Mouse (Mus musculus) cerebral cortex, adult 2 months (tissue): ENCODE measurements around the gene Apoc1.

Source experiments
- WGBS: fragments of 180-500 bp; shearing (Covaris S2); methylation state at CpG from one replicate; pipeline ENCODE4 v1.1.7; 2018; 5-methylcytosine and 5-hydroxymethylcytosine counted together

Apoc1 gene

GRCm38 (mm10) chr7:19685374-19685773 is 7.1 kb downstream of the Apoc1 start:
- 79% methylated on average over 4 of the region's 4 CpGs for WGBS

DNA sequence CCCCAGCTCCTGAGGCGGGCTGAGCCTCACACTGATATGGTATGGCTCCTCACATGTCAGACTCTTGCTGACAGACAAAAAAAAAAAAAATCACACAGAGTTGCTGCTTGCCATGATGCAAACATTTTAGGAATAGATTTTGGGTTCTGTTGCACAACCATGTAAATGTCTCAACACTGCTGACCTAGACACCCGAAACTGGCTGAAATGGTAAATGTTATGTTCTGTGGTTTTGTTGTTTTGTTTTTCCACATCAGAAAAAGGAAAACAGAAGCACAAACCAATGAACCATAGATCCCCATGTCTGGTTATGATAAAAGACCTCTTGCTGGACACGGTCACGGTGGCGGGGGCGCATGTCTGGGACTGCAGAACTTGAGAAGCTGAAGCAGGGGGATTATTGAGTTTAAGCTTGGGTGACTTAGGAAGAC is 8.7 kb downstream of the Apoc1 start:
- 95% methylated on average over 6 of the region's 6 CpGs for WGBS

GRCm38 (mm10) chr7:19682979-19683378 is 9.5 kb downstream of the Apoc1 start:
- WGBS, result 89% methylated on average over 3 of the region's 3 CpGs

DNA sequence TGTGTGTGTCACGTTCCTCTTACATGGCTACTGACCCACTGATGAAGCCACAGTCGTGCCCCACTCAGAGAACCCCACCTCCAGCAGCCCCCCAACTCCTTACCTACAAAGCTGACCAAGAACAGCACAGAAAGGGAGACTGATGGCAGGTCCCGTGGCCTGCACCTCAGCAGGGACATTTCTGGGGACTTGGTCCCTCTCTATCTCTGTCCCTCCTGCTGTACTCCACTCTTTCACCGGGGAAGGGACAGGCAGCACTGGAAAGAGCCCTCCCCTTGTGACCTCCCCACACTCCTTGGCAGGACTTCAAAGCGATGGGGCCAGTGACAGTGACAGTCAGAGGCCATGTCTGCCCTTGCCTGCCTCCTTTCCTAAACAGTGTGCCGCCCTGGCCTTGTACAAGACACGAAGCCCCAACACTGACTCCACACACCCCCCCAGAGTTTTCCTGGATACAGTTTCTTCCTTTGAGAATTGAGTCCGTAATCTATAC is 11.2 kb downstream of the Apoc1 start, which contains the start of the genes Gm44805 and Apoc4:
Gene Gm44805 (minus strand): TSS at position 222 of the 493 bp plus-strand sequence.
Gene Apoc4 (minus strand): TSS at position 278 of the 493 bp plus-strand sequence.
- 62% methylated on average over 8 of the region's 8 CpGs for WGBS

DNA sequence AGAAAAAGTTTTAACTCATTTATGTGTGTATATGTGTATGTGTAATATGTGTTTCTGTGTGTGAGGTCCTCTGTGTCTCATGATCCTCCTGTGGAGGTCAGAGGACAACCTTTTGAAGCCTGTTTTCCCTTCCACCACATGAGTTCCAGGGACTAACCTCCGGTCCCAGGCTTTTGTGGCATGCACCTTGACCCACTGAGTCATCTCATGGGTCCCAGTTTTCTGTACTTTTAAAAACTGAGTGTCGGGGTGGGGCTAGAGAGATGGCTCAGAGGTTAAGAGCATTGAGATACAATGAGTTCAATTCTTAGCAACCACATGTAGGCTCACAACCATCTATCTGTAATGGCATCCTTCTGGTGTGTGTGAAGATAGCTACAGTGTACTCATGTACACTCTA is 11.8 kb downstream of the Apoc1 start:
- WGBS, result 88% methylated on average over 2 of the region's 2 CpGs

DNA sequence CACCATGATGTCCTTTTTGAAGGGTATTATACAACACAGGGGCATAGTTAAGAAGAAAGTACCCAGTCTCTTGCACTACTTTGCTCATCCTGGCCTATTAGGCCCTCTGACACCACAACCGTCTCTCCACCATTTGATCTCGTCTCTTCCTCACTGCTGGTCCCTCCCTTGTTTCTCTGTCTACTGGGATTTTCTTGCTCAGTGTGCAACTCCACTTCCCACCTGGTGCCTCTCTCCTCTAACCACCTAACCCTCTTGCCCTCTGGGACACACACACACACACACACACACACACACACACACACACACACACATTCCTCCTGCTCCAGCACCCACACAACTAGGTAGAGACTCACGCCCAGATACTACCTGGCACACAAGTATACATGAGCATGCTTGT is 13.6 kb downstream of the Apoc1 start:
- WGBS, result 95% methylated on average over 3 of the region's 3 CpGs

GRCm38 (mm10) chr7:19677872-19678271 is 14.6 kb downstream of the Apoc1 start, which contains the start of gene Apoc2:
Apoc2 (minus strand) TSS chr7:19677941.
- whole genome bisulfite sequencing, result 92% methylated on average over 8 of the region's 8 CpGs

DNA sequence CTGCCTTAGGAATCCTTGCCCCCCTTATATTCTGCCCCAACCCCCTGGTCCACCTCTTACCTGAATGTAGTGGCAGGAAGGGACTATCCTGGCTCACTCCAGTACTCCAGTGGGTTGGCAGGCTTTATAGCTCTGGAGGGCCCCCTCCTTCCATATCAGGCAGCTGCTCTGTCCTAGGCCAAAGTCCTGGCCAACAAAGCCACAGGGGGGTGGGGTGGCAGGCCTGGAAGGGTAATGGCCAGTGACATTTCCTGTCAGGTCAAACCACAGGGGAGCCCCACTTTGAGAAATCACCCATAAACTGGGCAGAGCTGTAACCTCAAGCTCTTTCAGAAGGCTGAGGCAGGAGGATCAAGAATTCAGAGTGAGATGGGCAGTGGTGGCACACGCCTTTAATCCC is 15.8 kb downstream of the Apoc1 start:
- WGBS, result 93% methylated on average over 1 of the region's 1 CpGs

DNA sequence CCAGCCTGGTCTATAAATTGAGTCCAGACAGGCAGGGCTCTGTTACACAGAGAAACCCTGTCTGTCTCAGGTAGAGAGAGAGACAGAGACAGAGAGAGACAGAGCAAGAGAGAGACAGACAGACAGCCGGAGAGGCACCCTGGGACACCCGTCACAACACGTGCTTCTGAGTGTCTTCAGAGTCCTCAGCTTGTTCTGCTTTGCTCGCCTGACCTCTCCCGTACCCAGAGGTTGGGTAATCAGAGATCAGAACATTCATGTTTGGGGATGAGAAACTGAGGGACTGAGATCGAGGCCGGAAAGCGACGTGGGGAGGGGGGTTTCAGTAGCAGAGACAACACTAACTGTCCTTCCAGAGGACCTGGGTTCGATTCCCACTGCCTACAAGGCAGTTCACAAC is 16.6 kb downstream of the Apoc1 start:
- 84% methylated on average over 10 of the region's 10 CpGs for WGBS

- 65% methylated on average over 14 of the region's 14 CpGs for WGBS
These were observed 19.3 kb downstream of the Apoc1 start for GRCm38 (mm10) chr7:19673083-19673699.

- WGBS, result 76% methylated on average over 10 of the region's 10 CpGs
These were observed 20.9 kb downstream of the Apoc1 start for GRCm38 (mm10) chr7:19671511-19671910.

DNA sequence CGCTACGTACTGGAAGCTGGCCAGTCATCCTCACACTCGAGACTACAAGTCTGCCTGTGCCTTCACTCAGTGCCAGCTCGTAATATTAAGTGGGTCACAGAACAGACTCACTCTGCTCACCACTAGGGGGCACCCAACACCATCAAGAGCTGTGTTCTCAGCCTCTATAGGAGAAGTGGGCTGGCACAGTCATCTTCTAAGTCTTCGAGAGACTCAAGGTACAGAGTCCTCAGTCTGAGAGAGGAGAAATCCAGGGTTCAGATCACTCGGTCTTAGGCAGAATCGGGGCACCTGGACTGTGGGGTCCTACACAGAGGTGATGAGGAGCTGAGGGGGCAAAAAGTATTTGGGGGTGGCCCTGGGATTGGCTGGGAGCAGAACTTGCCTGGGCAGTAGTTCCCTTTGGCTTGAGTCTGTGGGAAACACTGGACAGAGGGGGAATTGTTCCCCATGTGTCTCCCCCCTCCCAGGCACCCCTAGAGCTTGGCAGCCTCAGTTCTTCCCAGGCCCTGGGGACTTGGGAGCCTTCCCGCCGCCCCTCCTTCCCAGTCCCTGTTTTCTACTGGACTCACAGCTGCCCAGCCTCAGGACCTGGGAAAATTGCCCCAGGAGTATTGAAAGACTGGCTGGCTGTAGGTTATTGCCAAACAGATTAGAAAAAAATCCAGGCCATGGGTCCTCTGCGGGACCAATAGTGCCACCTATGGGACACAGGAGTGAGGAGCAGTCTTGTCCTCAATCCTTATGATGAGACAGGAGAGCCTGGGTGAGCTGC is 23.3 kb downstream of the Apoc1 start:
- WGBS, result 3% methylated on average over 10 of the region's 10 CpGs

GRCm38 (mm10) chr7:19667434-19667833 is 25.0 kb downstream of the Apoc1 start:
- 65% methylated on average over 2 of the region's 2 CpGs for WGBS

- WGBS, result 52% methylated on average over 3 of the region's 3 CpGs
These were observed 25.7 kb downstream of the Apoc1 start for GRCm38 (mm10) chr7:19666750-19667149.

DNA sequence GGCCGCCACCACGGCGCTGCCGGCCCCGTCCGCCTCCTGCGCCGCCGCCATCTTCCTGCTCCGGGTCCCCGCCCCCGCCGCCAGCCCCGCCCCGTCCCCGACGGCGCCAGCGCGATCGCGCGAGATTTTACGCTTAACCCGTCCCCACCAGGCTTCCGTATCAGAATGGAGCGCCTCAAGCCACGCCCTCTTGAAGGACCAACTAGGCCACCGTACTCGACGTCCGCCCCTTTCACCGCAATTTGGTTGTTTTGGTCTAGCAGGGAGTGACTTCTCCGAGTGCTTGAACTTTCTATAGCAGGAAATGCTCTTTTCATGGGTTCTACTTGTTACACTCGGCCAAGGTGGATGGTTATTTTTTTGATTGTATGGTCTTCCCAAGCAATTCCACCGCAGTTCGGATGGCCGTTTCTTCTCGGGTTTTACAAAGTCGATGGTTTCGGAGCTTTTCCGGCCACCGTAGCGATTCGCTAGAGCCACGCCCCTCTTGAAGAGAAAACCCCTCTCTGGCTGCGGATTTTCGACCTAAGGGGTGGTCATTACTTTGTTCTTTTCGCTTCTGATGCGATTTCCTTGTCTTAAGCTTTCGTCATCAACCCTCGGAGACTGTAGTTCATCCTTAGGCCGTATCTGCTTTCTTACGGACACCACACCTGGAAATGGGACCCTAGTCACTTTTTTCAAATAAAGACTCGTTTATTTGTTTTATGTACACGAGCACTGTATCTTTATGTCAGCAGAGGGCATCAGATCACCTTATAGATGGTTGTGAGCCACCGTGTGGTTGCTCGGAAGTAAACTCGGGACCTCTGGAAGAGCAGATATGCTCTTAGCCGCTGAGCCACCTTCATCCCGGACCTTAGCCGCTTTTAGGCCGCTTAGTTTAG is 27.3 kb downstream of the Apoc1 start, which contains the start of gene Clptm1:
Gene Clptm1 (minus strand): TSS at position 79 of the 887 bp plus-strand sequence.
- WGBS, result under 1% methylated on average over 63 of the region's 63 CpGs

DNA sequence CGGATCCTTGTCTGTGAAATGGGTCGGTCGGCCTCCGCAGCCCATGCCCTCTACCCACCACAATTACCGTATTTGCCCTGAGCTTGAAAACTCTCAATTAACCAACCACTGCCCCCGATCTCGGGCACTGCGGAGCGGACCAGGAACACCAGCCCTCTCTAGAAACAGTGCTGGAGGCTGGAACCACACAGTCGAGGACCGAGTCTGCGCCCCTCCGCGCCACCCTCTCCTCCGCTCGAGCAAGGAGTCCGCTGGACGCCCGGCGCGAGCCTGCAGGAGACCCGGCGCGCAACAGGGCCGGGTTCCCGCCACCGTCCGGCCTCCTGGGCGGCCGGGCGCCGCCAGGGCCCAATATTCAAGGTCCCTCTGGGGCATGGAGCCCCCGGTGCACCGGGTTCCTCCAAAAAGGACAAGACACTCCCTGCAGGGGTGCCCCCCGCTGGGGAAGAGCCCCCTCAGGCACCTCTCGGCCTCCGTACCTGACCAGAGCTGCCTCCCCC is 28.0 kb downstream of the Apoc1 start:
- WGBS, result under 1% methylated on average over 37 of the region's 37 CpGs

- WGBS, result 7% methylated on average over 8 of the region's 8 CpGs
These were observed 28.5 kb downstream of the Apoc1 start for GRCm38 (mm10) chr7:19663940-19664339.

- 76% methylated on average over 2 of the region's 2 CpGs for WGBS
These were observed 39.8 kb downstream of the Apoc1 start for GRCm38 (mm10) chr7:19652614-19653013.

DNA sequence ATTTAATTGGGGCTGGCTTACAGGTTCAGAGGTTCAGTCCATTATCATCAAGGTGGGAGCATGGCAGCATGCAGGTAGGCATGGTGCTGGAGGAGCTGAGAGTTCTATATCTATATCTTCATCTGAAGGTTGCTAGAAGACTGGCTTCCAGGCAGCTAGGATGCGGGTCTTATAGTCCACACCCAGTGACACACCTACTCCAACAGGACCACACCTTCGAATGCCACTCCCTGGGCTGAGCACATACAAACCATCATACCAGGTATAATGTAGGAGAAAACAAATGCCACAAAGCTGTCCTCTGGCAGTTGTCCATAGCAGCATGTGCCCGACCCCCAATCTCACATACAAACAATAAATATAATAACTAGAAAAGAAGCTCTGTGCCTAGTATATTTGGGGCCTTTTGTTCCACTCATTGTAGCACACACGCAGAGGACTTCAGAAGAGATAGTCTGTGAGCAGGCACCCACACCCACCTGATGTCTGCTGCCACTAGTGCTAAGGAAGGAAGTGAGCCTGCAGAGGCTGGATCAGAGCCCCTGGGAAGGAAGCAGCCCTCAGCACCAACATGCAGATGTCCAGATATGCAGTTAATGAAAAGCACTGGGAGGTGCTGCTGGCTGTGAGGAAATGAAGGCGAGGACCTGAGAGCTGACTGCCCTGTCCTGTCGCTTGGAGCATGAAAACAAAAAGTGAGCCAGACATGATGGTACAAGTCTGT is 41.2 kb downstream of the Apoc1 start:
- 68% methylated on average over 6 of the region's 6 CpGs for WGBS

- WGBS, result 49% methylated on average over 4 of the region's 4 CpGs
These were observed 51.2 kb downstream of the Apoc1 start for GRCm38 (mm10) chr7:19641223-19641622.
